Mouse (Mus musculus): Measurements from ENCODE around the gene Agtrap.
A peak's percentile ranks its signal among the peaks of the same experiment; 100 is the strongest.

Gene Agtrap

DNA sequence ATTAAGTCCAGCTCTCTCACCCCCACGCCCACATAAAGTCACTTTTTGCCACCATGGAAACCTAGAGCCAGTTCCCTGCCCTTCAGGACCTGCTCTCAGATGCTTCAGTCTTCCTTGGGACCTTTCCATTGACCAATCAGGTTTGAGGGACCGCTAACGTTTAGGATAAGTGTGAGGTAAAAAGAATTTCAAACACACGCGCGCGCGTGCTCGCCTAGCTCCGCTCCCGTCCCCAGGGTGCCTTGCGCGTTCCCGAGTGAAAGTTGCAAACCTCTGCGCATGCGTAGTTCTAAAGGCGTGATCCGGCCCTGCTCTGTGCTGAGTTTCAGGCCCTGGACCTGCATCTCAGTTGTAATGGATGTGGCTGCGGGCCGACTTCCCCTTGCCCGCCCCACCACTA, 12.6 kb downstream of the Agtrap start:
- DNase-seq (ENCODE audit: low spot score in 2 of 2), result peak; percentile 79 to 82

DNA sequence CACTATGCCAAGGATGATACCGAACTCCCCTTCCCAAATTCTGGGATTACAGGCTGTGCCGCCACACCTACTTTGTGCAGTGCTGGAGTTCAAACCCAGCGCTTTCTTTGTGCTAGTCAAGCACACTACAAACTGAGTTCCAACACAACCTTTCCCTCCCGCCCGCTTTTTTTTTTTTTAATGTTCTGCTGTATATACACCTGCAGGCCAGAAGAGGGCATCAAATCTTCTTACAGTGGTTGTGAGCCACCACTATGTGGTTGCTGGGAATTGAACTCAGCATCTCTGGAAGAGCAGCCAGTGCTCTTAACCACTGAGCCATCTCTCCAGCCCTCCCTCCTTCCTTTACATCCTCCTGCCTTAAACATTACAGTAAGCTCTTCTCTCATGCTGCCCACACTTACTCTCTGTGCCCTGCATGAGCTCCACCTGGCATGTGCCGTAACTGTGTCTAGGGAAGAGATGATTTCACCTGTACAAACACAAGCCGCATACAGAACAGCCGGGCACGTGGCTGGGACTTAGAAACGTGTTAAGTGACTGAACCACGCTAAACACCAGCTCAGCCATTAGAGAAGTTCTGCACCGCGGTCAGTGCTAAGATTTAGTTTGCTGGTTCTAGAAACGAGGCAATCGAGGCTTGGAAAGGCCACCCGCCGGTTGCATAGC, 13.2 kb downstream of the Agtrap start:
- no peak for DNase-seq (ENCODE audit: low spot score in 2 of 2)

GRCm38 (mm10) chr4:148071508-148071907, 16.3 kb downstream of the Agtrap start:
- no peak for DNase-seq (ENCODE audit: low spot score in 2 of 2)

GRCm38 (mm10) chr4:148069602-148070218, 18.1 kb downstream of the Agtrap start:
- DNase-seq (ENCODE audit: low spot score in 2 of 2), result no peak

- no peak for DNase-seq (ENCODE audit: low spot score in 2 of 2)
Observed at GRCm38 (mm10) chr4:148067346-148067745, 20.5 kb downstream of the Agtrap start.

DNA sequence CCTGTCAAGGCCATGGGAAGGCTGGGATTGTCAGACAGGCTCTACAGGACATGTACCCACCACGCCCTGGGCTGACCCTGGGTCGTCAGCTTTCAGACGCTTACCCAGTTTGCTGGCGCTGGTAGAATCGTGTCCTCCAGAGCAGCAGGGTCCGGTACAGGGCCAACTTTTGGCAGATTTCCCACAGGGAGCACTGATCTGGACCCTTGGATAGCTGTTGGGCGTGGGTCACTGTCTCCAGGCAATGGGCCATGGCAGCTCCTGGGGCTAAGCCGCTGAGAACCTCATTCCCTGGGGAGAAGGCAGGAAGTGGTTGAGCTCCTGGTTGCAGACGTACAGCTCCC, 21.5 kb downstream of the Agtrap start:
- DNase-seq (ENCODE audit: low spot score in 2 of 2), result no peak

GRCm38 (mm10) chr4:148065702-148066400, 22.0 kb downstream of the Agtrap start:
- no peak for DNase-seq (ENCODE audit: low spot score in 2 of 2)

DNA sequence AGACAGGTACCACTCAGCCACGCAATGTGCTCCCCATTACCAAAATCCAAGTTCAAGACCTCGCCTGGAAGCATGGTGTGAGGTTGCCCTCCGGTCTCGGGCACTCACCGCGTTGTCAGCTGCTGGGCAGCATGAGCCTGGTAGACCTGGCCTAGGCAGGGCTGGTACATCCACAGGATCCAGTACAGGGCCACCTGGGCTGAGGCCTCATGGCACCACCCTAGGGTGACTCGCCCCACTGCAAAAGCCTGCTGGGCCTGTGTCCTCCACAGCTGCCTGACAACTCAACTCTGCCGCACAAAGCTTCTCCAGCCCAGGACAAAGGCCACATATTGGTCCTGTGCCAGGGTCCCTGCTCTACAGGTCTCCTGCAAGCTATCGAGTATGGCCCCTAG, 26.7 kb downstream of the Agtrap start:
- no peak for DNase-seq (ENCODE audit: low spot score in 2 of 2)

GRCm38 (mm10) chr4:148060120-148061085, 27.4 kb downstream of the Agtrap start:
- no peak for DNase-seq (ENCODE audit: low spot score in 2 of 2)

- DNase-seq (ENCODE audit: low spot score in 2 of 2), result peak in 1 of 2 experiments; percentile 73
Observed at GRCm38 (mm10) chr4:148058993-148059392, 28.8 kb downstream of the Agtrap start.

- DNase-seq (ENCODE audit: low spot score in 2 of 2), result no peak
Observed at GRCm38 (mm10) chr4:148058218-148058819, 29.5 kb downstream of the Agtrap start.

GRCm38 (mm10) chr4:148057661-148058209, 30.1 kb downstream of the Agtrap start:
- DNase-seq (ENCODE audit: low spot score in 2 of 2), result no peak

GRCm38 (mm10) chr4:148056801-148057200, 31.0 kb downstream of the Agtrap start:
- DNase-seq (ENCODE audit: low spot score in 2 of 2), result no peak

- no peak for DNase-seq (ENCODE audit: low spot score in 2 of 2)
Observed at GRCm38 (mm10) chr4:148056246-148056645, 31.6 kb downstream of the Agtrap start.

- DNase-seq (ENCODE audit: low spot score in 2 of 2), result no peak
Observed at GRCm38 (mm10) chr4:148054961-148055695, 32.7 kb downstream of the Agtrap start.

DNA sequence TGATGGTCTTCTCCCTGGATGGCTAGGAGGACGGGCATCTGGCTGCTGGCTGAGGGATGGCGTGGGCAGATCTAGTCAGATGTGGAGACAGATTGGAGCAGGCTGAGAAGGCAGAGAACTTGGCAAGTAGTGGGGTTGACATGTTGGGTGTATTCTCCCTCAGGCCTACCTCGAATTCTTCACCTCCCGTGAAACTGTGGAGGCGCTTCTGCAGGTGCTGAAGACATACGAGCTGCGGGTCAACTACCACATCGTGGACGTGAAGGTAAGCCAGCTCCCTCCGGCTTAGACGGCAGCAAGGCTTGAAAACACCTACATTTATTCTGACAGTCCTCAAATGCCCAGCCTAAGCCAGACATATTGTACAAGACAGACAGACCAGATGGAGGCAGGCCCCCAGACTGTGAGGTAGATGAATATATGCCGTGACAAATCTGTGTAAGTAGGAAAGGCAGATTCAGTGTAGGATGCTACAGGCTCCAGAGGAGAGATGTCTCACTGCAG, 34.4 kb downstream of the Agtrap start:
- DNase-seq (ENCODE audit: low spot score in 2 of 2), result peak; percentile 72 to 82

GRCm38 (mm10) chr4:148052976-148053375, 34.9 kb downstream of the Agtrap start:
- no peak for DNase-seq (ENCODE audit: low spot score in 2 of 2)

GRCm38 (mm10) chr4:148051886-148052285, 35.9 kb downstream of the Agtrap start:
- DNase-seq (ENCODE audit: low spot score in 2 of 2), result no peak

DNA sequence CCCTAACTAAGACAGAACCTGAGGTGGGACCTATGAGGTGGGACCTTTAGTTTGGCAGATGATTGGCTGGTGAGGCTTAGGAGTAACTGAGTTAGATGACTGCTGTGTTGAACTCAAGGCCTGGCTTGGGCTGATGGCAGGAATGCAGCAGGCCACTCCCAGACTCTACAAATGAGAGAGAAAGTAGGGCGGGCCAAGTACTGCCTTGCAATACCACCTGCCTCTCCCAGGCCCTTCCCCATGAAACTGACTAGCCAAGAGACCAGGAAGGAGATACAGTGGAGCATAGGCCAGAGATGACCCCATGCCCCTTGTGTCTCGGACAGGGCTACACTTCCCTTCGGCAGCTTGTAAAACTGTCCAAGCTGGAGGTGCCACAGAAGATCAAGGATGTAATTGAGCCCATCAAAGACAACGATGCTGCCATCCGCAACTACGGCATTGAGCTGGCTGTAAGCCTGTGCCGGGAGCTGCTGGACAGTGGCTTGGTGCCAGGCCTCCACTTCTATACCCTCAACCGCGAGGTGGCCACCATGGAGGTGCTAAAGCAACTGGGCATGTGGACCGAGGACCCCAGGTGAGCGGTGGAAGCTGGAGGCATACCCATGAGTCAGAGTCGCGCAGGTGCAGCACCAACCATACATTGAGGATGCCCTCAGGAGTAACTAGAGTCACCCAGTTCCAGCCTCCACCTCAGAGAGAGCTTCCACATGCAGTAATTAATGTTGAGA, 36.6 kb downstream of the Agtrap start:
- no peak for DNase-seq (ENCODE audit: low spot score in 2 of 2)

All from right cerebral cortex, postnatal 10 days (tissue).